Mouse (Mus musculus): ENCODE data around the gene Fkbpl. TPM values are rescaled to one million over a fixed set of nuclear protein-coding genes. Genes with fewer than 3 reads are reported as not detected.

Gene Fkbpl
- total and polyA plus RNA-seq, 3 experiments, result 6.4 to 7.0 TPM; not detected in 1

DNA sequence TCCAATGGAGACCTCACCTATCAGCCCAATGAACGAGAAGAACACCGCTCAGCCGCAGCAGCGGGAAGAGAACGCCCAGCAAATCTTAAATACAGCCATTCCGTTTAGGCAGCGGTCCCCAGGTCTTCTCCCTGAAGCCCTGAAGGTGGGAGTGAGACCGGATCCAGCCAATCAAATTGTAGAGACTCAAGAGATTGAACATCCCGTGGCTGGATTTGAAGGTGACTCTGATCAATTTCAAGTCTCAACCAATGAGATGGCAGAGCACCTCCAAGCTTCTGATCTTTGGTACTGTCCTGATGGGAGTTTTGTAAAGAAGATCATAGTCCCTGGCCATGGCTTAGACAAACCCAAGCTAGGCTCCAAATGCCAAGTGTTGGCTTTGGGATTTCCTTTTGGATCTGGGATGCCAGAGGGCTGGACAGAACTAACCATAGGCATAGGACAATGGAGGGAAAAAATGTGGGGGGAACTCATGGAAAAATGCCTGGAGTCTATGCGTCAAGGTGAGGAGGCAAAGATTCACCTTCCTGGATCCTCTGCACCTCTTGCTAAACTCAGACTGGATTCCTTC is 779 bp downstream of the Fkbpl start:
- peaks cover 0 to 20% of the 10 kb centered on the region in 2 experiments; a peak in 3 of 4 replicates for H3K4me1 ChIP-seq (ENCODE audit: control insufficient read depth in 1 of 2, insufficient read depth in 2 of 2, low read length in 2 of 2)
- peak overlapping the region; percentile 63 to 67 for H3K4me3 ChIP-seq (ENCODE audit: control insufficient read depth in 1 of 2, insufficient read depth in 1 of 2, low read depth in 2 of 2, low read length in 2 of 2)
- H3K9ac ChIP-seq (ENCODE audit: control insufficient read depth, low read depth, low read length, poor library complexity, severe bottlenecking), result peak overlapping the region; percentile 81
- H3K9me3 ChIP-seq (replicated peaks; ENCODE audit: insufficient read depth, low read length), result no peaks in the 10 kb centered on the region
- DNase-seq (ENCODE audit: low read depth, low spot score), result peak; percentile 92
- H3K79me2 ChIP-seq (ENCODE audit: control insufficient read depth, insufficient read depth, low read length, poor library complexity), result peaks cover 15% of the 10 kb centered on the region
- H3K27me3 ChIP-seq (ENCODE audit: control insufficient read depth in 1 of 2, insufficient read depth in 2 of 2, low read length in 2 of 2), result no peaks in the 10 kb centered on the region
- TF ChIP-seq E2F4 (IDR thresholded peaks at IDR 0.05; ENCODE audit: borderline replicate concordance, low read depth, low read length), result no peak
- 0 out of 4 replicates have a peak, but pooled peaks of 1 of the 2 experiments have one; percentile 10 for TF ChIP-seq POLR2A (IDR thresholded peaks at IDR 0.05; ENCODE audit: control insufficient read depth in 1 of 2, insufficient read depth in 1 of 2, low read depth in 1 of 2, low read length in 2 of 2, poor library complexity in 1 of 2)
- TF ChIP-seq TBP (IDR thresholded peaks at IDR 0.05; ENCODE audit: low read depth, low read length), result 0 out of 2 replicates have a peak, but pooled peaks have one; percentile 15
- no peak for TF ChIP-seq TCF12 (IDR thresholded peaks at IDR 0.05; ENCODE audit: low read depth, low read length)
- 0 out of 2 replicates have a peak, but pooled peaks have one; percentile 14 for TF ChIP-seq MAX (IDR thresholded peaks at IDR 0.05; ENCODE audit: low read length)
- peaks cover 0 to 12% of the 10 kb centered on the region in 2 experiments; a peak in 2 of 4 replicates for H3K36me3 ChIP-seq (ENCODE audit: control insufficient read depth in 1 of 2, insufficient read depth in 2 of 2, low read length in 2 of 2)
- H3K27ac ChIP-seq (ENCODE audit: control insufficient read depth, low read depth, low read length), result peak overlapping the region; percentile 76

DNA sequence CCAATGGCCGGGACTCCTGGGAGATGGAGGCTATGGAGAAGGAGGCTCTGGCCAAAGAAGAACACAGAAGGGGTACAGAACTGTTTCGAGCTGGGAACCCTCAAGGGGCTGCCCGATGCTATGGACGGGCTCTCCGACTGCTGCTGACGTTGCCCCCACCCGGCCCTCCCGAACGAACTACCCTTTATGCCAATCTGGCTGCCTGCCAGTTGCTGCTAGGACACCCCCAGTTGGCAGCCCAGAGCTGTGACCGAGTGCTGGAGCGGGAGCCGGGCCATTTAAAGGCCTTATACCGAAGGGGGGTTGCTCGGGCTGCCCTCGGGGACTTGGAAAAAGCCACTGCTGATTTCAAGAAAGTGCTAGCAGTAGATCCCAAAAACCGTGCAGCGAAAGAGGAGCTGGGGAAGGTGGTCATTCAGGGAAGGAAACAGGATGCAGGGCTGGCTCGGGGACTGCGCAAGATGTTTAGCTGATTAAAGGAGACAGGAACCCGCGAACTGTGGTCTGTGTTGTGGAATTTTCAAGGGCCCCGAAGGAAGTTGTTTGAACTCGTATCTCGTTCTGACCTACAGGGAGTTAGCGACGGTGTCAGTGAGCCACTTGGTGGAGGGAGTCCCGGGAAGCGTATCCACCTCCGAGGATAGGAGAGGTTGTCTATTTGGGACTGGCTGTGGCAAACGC is 1.4 kb downstream of the Fkbpl start:
- Histone ChIP-seq H3K4me1 (ENCODE audit: control insufficient read depth in 1 of 2, insufficient read depth in 2 of 2, low read length in 2 of 2) (peaks cover 0 to 20% of the 10 kb centered on the region in 2 experiments; a peak in 3 of 4 replicates), H3K9me3 (replicated peaks; ENCODE audit: insufficient read depth, low read length) (no peaks in the 10 kb centered on the region), H3K4me3 (ENCODE audit: control insufficient read depth in 1 of 2, insufficient read depth in 1 of 2, low read depth in 2 of 2, low read length in 2 of 2) (peak overlapping the region; percentile 63 to 67), H3K27ac (ENCODE audit: control insufficient read depth, low read depth, low read length) (peak overlapping the region; percentile 52), H3K9ac (ENCODE audit: control insufficient read depth, low read depth, low read length, poor library complexity, severe bottlenecking) (peak overlapping the region; percentile 81), H3K36me3 (ENCODE audit: control insufficient read depth in 1 of 2, insufficient read depth in 2 of 2, low read length in 2 of 2) (peaks cover 0 to 12% of the 10 kb centered on the region in 2 experiments; a peak in 2 of 4 replicates), H3K79me2 (ENCODE audit: control insufficient read depth, insufficient read depth, low read length, poor library complexity) (peaks cover 15% of the 10 kb centered on the region), H3K27me3 (ENCODE audit: control insufficient read depth in 1 of 2, insufficient read depth in 2 of 2, low read length in 2 of 2) (no peaks in the 10 kb centered on the region)
- peak; percentile 67 for DNase-seq (ENCODE audit: low read depth, low spot score)
- TF ChIP-seq USF1 (IDR thresholded peaks at IDR 0.05; ENCODE audit: low read depth, low read length), result no peak
- 0 out of 2 replicates have a peak, but pooled peaks have one; percentile 9 for TF ChIP-seq ELF1 (IDR thresholded peaks at IDR 0.05; ENCODE audit: low read depth, low read length)
- TF ChIP-seq TBP (IDR thresholded peaks at IDR 0.05; ENCODE audit: low read depth, low read length), result 0 out of 2 replicates have a peak, but pooled peaks have one; percentile 23

DNA sequence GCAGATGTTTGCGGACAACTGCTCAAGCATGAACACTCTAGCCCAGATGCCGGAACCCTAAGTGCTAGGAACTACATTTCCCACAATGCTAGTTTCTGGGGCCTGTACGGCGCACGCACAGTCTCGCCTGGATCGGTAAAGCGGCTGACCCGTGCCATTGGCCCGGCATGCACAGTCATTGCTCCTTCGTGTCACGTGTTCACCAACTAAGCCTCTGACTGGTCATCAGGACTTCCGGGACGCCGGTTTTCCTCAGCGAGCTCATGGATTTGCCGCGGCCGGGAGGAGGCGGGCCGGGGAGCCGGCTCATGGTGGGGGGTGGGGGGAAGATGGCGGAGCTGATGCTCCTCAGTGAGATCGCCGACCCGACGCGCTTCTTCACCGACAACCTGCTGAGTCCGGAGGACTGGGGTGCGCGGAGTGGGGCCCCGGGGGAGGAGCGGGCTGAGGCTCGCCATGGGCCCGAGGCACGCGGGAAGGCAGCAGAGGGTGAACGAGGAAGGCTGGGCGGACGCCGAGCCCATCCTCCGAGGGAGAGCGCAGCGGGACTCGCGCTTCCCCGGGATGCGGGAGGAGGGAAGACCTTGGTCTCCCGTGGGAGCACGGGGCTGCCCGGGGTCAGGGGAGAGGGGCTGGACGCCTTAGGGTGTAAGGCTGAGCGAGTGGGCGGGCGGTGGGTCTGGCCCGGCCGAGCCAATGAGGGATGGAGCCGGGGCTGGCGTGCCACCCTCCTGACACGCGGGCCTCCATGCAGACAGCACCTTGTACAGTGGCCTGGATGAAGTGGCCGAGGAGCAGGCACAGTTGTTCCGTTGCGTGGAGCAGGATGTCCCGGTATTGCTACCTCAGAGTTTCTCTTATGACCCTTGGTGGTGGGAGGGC is 2.6 kb downstream of the Fkbpl start, which contains the start of gene Atf6b:
Gene Atf6b, plus strand, starts transcription at position 241 of the 882 bp plus-strand sequence.
- Histone ChIP-seq H3K4me3 (ENCODE audit: control insufficient read depth in 1 of 2, insufficient read depth in 1 of 2, low read depth in 2 of 2, low read length in 2 of 2) (peak within 1 kb of the TSS; percentile 78 to 85), H3K36me3 (ENCODE audit: control insufficient read depth in 1 of 2, insufficient read depth in 2 of 2, low read length in 2 of 2) (peaks cover 0 to 12% of the 10 kb centered on the region in 2 experiments; a peak in 2 of 4 replicates), H3K27ac (ENCODE audit: control insufficient read depth, low read depth, low read length) (peak within 1 kb of the TSS; percentile 52), H3K79me2 (ENCODE audit: control insufficient read depth, insufficient read depth, low read length, poor library complexity) (peaks cover 15% of the 10 kb centered on the region), H3K9ac (ENCODE audit: control insufficient read depth, low read depth, low read length, poor library complexity, severe bottlenecking) (peak within 1 kb of the TSS; percentile 84), H3K9me3 (replicated peaks; ENCODE audit: insufficient read depth, low read length) (no peaks in the 10 kb centered on the region), H3K27me3 (ENCODE audit: control insufficient read depth in 1 of 2, insufficient read depth in 2 of 2, low read length in 2 of 2) (no peaks in the 10 kb centered on the region), H3K4me1 (ENCODE audit: control insufficient read depth in 1 of 2, insufficient read depth in 2 of 2, low read length in 2 of 2) (peaks cover 0 to 20% of the 10 kb centered on the region in 2 experiments; a peak in 3 of 4 replicates)
- peak; percentile 99 for DNase-seq (ENCODE audit: low read depth, low spot score)
- peak; percentile 18; the same call in 1 of the 2 replicates for TF ChIP-seq ETS1 (IDR thresholded peaks at IDR 0.05; ENCODE audit: low read depth, low read length)
- peak; percentile 62; the same call in 1 of the 2 replicates for TF ChIP-seq TBP (IDR thresholded peaks at IDR 0.05; ENCODE audit: low read depth, low read length)
- TF ChIP-seq TCF12 (IDR thresholded peaks at IDR 0.05; ENCODE audit: low read depth, low read length), result peak; percentile 37
- peak; percentile 97 for TF ChIP-seq HCFC1 (IDR thresholded peaks at IDR 0.05; ENCODE audit: low read depth, low read length)
- TF ChIP-seq CHD2 (IDR thresholded peaks at IDR 0.05; ENCODE audit: low read length), result no peak
- TF ChIP-seq MYC (IDR thresholded peaks at IDR 0.05; ENCODE audit: low read depth, low read length), result peak; percentile 69
- TF ChIP-seq EP300 (IDR thresholded peaks at IDR 0.05; ENCODE audit: low read depth in 1 of 2, low read length in 2 of 2), result no peak
- TF ChIP-seq RCOR1 (IDR thresholded peaks at IDR 0.05; ENCODE audit: low read depth, low read length), result no peak
- TF ChIP-seq MYB (IDR thresholded peaks at IDR 0.05; ENCODE audit: low read depth, low read length), result no peak
- TF ChIP-seq ZNF384 (IDR thresholded peaks at IDR 0.05; ENCODE audit: low read depth, low read length), result no peak
- TF ChIP-seq USF1 (IDR thresholded peaks at IDR 0.05; ENCODE audit: low read depth, low read length), result peak; percentile 97
- TF ChIP-seq BHLHE40 (IDR thresholded peaks at IDR 0.05; ENCODE audit: borderline replicate concordance, low read depth, low read length), result no peak
- no peak for TF ChIP-seq CTCF (IDR thresholded peaks at IDR 0.05 in 2 of 3, conservative IDR thresholded peaks at IDR 0.05 in 1 of 3; ENCODE audit: control insufficient read depth in 1 of 3, insufficient read depth in 1 of 3, low read depth in 2 of 3, low read length in 3 of 3, poor library complexity in 1 of 3, severe bottlenecking in 1 of 3)
- TF ChIP-seq E2F4 (IDR thresholded peaks at IDR 0.05; ENCODE audit: borderline replicate concordance, low read depth, low read length), result no peak
- TF ChIP-seq GABPA (IDR thresholded peaks at IDR 0.05; ENCODE audit: low read depth, low read length), result no peak
- TF ChIP-seq MAX (IDR thresholded peaks at IDR 0.05; ENCODE audit: low read length), result peak; percentile 96
- 0 out of 2 replicates have a peak, but pooled peaks have one; percentile 53 for TF ChIP-seq POLR2AphosphoS2 (IDR thresholded peaks at IDR 0.05; ENCODE audit: low read length)
- peak; percentile 96 for TF ChIP-seq ELF1 (IDR thresholded peaks at IDR 0.05; ENCODE audit: low read depth, low read length)
